Mouse (Mus musculus) MEL (cell line): ENCODE results near the gene Grap. TPM values are rescaled to one million over a fixed set of nuclear protein-coding genes. Genes with fewer than 3 reads are reported as not detected.

Source experiments
- DNase-seq: peaks from one replicate; pipeline ENCODE4 v3.0.0; 2011; ENCODE audit warnings: low read depth, low spot score
- H3K27ac ChIP-seq: 2 replicates; pipeline ENCODE4 v1.5.1; 2012; ENCODE audit warnings: low read depth, mild to moderate bottlenecking, control low read depth, low read length, moderate library complexity; ENCODE audit not compliant: control insufficient read depth
- H3K27me3 ChIP-seq, 2 experiments: fragments of 150-350 bp in 1 of 2; sonication (generic) in 1 of 2; 2 replicates each; pipeline ENCODE4 v1.6.1; 2012; ENCODE audit warnings: low read length in 2 of 2, mild to moderate bottlenecking in 2 of 2, improper control_type of control experiment in 1 of 2, moderate library complexity in 1 of 2; ENCODE audit not compliant: insufficient read depth in 2 of 2, control insufficient read depth in 1 of 2
- H3K36me3 ChIP-seq, 2 experiments: 2 replicates each; pipeline ENCODE4 v1.6.1; 2012 to 2014; ENCODE audit warnings: low read length in 2 of 2, improper control_type of control experiment in 1 of 2, inconsistent platforms in 1 of 2, mild to moderate bottlenecking in 1 of 2; ENCODE audit not compliant: insufficient read depth in 2 of 2, control insufficient read depth in 1 of 2
- H3K4me1 ChIP-seq, 2 experiments: fragments of 150-350 bp in 1 of 2; sonication (generic) in 1 of 2; 2 replicates each; pipeline ENCODE4 v1.6.1; 2012; ENCODE audit warnings: low read length in 2 of 2, improper control_type of control experiment in 1 of 2, mild to moderate bottlenecking in 1 of 2; ENCODE audit not compliant: insufficient read depth in 2 of 2, control insufficient read depth in 1 of 2
- H3K4me3 ChIP-seq, 2 experiments: fragments of 150-350 bp in 1 of 2; sonication (generic) in 1 of 2; 2 replicates each; pipeline ENCODE4 v1.5.1; 2012; ENCODE audit warnings: low read depth in 2 of 2, low read length in 2 of 2, mild to moderate bottlenecking in 2 of 2, moderate library complexity in 2 of 2, control low read depth in 1 of 2, improper control_type of control experiment in 1 of 2; ENCODE audit not compliant: control insufficient read depth in 1 of 2, insufficient read depth in 1 of 2
- H3K79me2 ChIP-seq: 2 replicates; pipeline ENCODE4 v1.6.1; 2012; ENCODE audit warnings: mild to moderate bottlenecking, low read length, moderate library complexity; ENCODE audit not compliant: control insufficient read depth, poor library complexity, insufficient read depth
- H3K9ac ChIP-seq: 2 replicates; pipeline ENCODE4 v1.6.1; 2012; ENCODE audit warnings: low read depth, mild to moderate bottlenecking, control low read depth, low read length, moderate library complexity; ENCODE audit not compliant: control insufficient read depth, poor library complexity, severe bottlenecking
- H3K9me3 ChIP-seq: fragments of 150-350 bp; sonication (generic); replicated peaks from 2 replicates; pipeline ENCODE4 v1.6.1; 2012; ENCODE audit warnings: mild to moderate bottlenecking, low read length, improper control_type of control experiment, moderate library complexity; ENCODE audit not compliant: insufficient read depth
- BHLHE40 ChIP-seq: IDR thresholded peaks from 2 replicates; pipeline ENCODE4 v1.6.1; 2012; ENCODE audit warnings: low read depth, mild to moderate bottlenecking, inconsistent platforms, low read length, improper control_type of control experiment, borderline replicate concordance
- CHD1 ChIP-seq: IDR thresholded peaks from 2 replicates; pipeline ENCODE4 v1.6.1; 2012; ENCODE audit warnings: low read depth, mild to moderate bottlenecking, inconsistent platforms, low read length, improper control_type of control experiment
- CTCF ChIP-seq, 3 experiments: IDR thresholded peaks in 2 of 3; conservative IDR thresholded peaks in 1 of 3; 2 replicates each; pipeline ENCODE4 v1.5.1; 2011 to 2012; ENCODE audit warnings: low read length in 3 of 3, low read depth in 2 of 3, mild to moderate bottlenecking in 2 of 3, improper control_type of control experiment in 1 of 3, inconsistent platforms in 1 of 3, mixed read lengths in 1 of 3, moderate library complexity in 1 of 3; ENCODE audit not compliant: control insufficient read depth in 1 of 3, insufficient read depth in 1 of 3, poor library complexity in 1 of 3, severe bottlenecking in 1 of 3
- E2F4 ChIP-seq: IDR thresholded peaks from 2 replicates; pipeline ENCODE4 v1.6.1; 2011; ENCODE audit warnings: low read depth, low read length, improper control_type of control experiment, borderline replicate concordance
- EP300 ChIP-seq, 2 experiments: IDR thresholded peaks; 2 replicates each; pipeline ENCODE4 v1.6.1; 2011; ENCODE audit warnings: improper control_type of control experiment in 2 of 2, low read length in 2 of 2, low read depth in 1 of 2, mild to moderate bottlenecking in 1 of 2
- ETS1 ChIP-seq: IDR thresholded peaks from 2 replicates; pipeline ENCODE4 v1.6.1; 2012; ENCODE audit warnings: low read depth, mild to moderate bottlenecking, inconsistent platforms, low read length, improper control_type of control experiment, moderate library complexity
- GABPA ChIP-seq: IDR thresholded peaks from 2 replicates; pipeline ENCODE4 v1.6.1; 2012; ENCODE audit warnings: low read depth, mild to moderate bottlenecking, inconsistent platforms, low read length, improper control_type of control experiment, moderate library complexity
- GATA1 ChIP-seq: IDR thresholded peaks from 2 replicates; pipeline ENCODE4 v1.6.1; 2011; ENCODE audit warnings: low read depth, low read length, improper control_type of control experiment
- MAFK ChIP-seq: IDR thresholded peaks from 2 replicates; pipeline ENCODE4 v1.6.1; 2011; ENCODE audit warnings: low read depth, mild to moderate bottlenecking, low read length, improper control_type of control experiment, borderline replicate concordance
- MAX ChIP-seq: IDR thresholded peaks from 2 replicates; pipeline ENCODE4 v1.6.1; 2011; ENCODE audit warnings: low read length, improper control_type of control experiment
- MEF2A ChIP-seq: IDR thresholded peaks from 2 replicates; pipeline ENCODE4 v1.6.1; 2014; ENCODE audit warnings: low read depth, mild to moderate bottlenecking, inconsistent platforms, low read length, improper control_type of control experiment; ENCODE audit not compliant: poor library complexity, insufficient replicate concordance, severe bottlenecking; ENCODE audit errors: extremely low read depth
- MXI1 ChIP-seq: IDR thresholded peaks from 2 replicates; pipeline ENCODE4 v1.6.1; 2011; ENCODE audit warnings: mild to moderate bottlenecking, low read depth, low read length, improper control_type of control experiment
- MYB ChIP-seq: IDR thresholded peaks from 2 replicates; pipeline ENCODE4 v1.6.1; 2011; ENCODE audit warnings: mild to moderate bottlenecking, low read depth, low read length, improper control_type of control experiment
- NELFE ChIP-seq: IDR thresholded peaks from 2 replicates; pipeline ENCODE4 v1.6.1; 2011; ENCODE audit warnings: low read depth, low read length, improper control_type of control experiment
- NRF1 ChIP-seq: IDR thresholded peaks from 2 replicates; pipeline ENCODE4 v1.6.1; 2014; ENCODE audit warnings: low read depth, mild to moderate bottlenecking, inconsistent platforms, low read length, improper control_type of control experiment, moderate library complexity; ENCODE audit not compliant: poor library complexity, insufficient read depth, severe bottlenecking
- POLR2AphosphoS5 ChIP-seq: IDR thresholded peaks from 2 replicates; pipeline ENCODE4 v1.6.1; 2012; ENCODE audit warnings: low read depth, borderline replicate concordance, mild to moderate bottlenecking, inconsistent platforms, low read length, moderate library complexity, mixed read lengths
- RAD21 ChIP-seq: IDR thresholded peaks from 2 replicates; pipeline ENCODE4 v1.6.1; 2011; ENCODE audit warnings: mild to moderate bottlenecking, low read depth, low read length, improper control_type of control experiment
- RCOR1 ChIP-seq: IDR thresholded peaks from 2 replicates; pipeline ENCODE4 v1.6.1; 2012; ENCODE audit warnings: low read depth, mild to moderate bottlenecking, inconsistent platforms, low read length, improper control_type of control experiment
- SIN3A ChIP-seq: IDR thresholded peaks from 2 replicates; pipeline ENCODE4 v1.6.1; 2012; ENCODE audit warnings: low read length, improper control_type of control experiment, inconsistent platforms
- TBP ChIP-seq: IDR thresholded peaks from 2 replicates; pipeline ENCODE4 v1.8.0; 2011; ENCODE audit warnings: low read depth, low read length, improper control_type of control experiment
- UBTF ChIP-seq: IDR thresholded peaks from 2 replicates; pipeline ENCODE4 v1.6.1; 2012; ENCODE audit warnings: low read depth, mild to moderate bottlenecking, inconsistent platforms, low read length, improper control_type of control experiment, moderate library complexity, borderline replicate concordance; ENCODE audit not compliant: insufficient read depth
- USF1 ChIP-seq: IDR thresholded peaks from 2 replicates; pipeline ENCODE4 v1.6.1; 2014; ENCODE audit warnings: low read depth, mild to moderate bottlenecking, inconsistent platforms, low read length, improper control_type of control experiment, moderate library complexity
- USF2 ChIP-seq, 2 experiments: IDR thresholded peaks; 2 replicates each; pipeline ENCODE4 v1.6.1; 2011 to 2012; ENCODE audit warnings: improper control_type of control experiment in 2 of 2, low read length in 2 of 2, borderline replicate concordance in 1 of 2, inconsistent platforms in 1 of 2, low read depth in 1 of 2, mild to moderate bottlenecking in 1 of 2; ENCODE audit not compliant: insufficient read depth in 1 of 2
- ZC3H11A ChIP-seq: IDR thresholded peaks from 2 replicates; pipeline ENCODE4 v1.6.1; 2012; ENCODE audit warnings: low read depth, mild to moderate bottlenecking, inconsistent platforms, low read length, improper control_type of control experiment
- ZKSCAN1 ChIP-seq: IDR thresholded peaks from 2 replicates; pipeline ENCODE4 v1.6.1; 2012; ENCODE audit warnings: low read depth, mild to moderate bottlenecking, inconsistent platforms, low read length, improper control_type of control experiment, moderate library complexity
- ZMIZ1 ChIP-seq: IDR thresholded peaks from 2 replicates; pipeline ENCODE4 v1.6.1; 2012; ENCODE audit warnings: low read depth, mild to moderate bottlenecking, inconsistent platforms, low read length, improper control_type of control experiment, moderate library complexity
- ZNF384 ChIP-seq: IDR thresholded peaks from 2 replicates; pipeline ENCODE4 v1.6.1; 2012; ENCODE audit warnings: low read depth, mild to moderate bottlenecking, inconsistent platforms, low read length, improper control_type of control experiment
- polyA plus RNA-seq, 2 experiments: library from polyadenylated mRNA; stranded (reverse) in 1 of 2; unstranded in 1 of 2; fragments of >175 nt in 1 of 2; fragments of >200 nt in 1 of 2; gene quantifications; 2 replicates each; pipeline versions ENCODE4 v1.2.1 to v1.2.4; 2012; ENCODE audit warnings: low replicate concordance in 2 of 2, low read depth in 1 of 2; ENCODE audit not compliant: insufficient read length in 2 of 2, insufficient read depth in 1 of 2, missing spikeins in 1 of 2
- total RNA-seq: library from RNA; depleted of rRNA; stranded (reverse); fragments of 300-350 nt; gene quantifications from 2 replicates; pipeline ENCODE4 v1.2.3, GENCODE M21; 2012

The Grap gene
- total and polyA plus RNA-seq, 3 experiments = 1.8 to 2.3 TPM; not detected in 1

DNA sequence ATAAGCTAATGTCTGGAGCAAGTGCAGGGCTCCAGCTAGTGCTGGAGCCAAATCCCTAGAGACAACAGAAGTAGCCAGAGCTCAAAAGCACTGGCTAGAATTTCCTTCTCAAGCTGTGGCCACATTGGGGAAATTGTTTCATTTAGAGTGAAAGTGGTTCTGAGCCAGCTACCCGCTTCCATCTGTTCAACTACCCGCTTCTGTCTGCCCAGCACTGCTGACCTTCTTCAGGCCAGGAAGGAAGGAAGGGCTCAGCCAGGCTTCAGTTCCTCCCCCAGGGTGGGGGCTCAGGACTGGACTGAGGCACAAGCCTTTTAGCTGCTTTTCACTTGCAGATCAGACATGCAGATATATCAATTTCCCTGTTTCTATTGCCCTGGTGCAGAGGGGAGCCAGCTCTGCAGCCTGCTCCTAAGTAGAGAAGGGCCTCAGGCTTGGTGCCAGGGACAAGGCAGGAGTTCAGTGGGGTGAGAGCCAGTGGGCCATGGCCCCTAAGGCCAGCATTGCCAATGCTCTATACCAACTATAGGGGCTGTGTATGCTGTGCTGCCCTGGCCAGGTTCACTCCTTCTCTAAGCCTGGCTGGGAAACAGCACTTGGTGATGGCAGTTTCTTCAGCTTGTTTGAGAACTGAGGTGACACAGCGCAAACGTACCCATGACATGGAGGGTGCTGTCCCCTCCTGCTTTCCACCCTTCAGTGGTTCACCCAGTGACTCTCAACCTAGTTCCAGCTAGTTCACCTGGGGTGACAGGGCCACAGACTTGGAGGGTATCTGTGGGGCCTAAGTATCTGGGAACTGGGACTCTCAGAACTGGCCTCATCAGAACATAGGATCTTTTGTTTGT, 6.2 kb downstream of the Grap start:
- Histone ChIP-seq H3K4me3 (no peak overlapping the region), H3K27me3 (no peaks in the 10 kb centered on the region), H3K9me3 (no peaks in the 10 kb centered on the region), H3K79me2 (no peaks in the 10 kb centered on the region), H3K9ac (no peak overlapping the region), H3K27ac (no peak overlapping the region), H3K36me3 (no peaks in the 10 kb centered on the region), H3K4me1 (no peaks in the 10 kb centered on the region)
- DNase-seq = no peak
- no peak for TF ChIP-seq SIN3A
- TF ChIP-seq ZC3H11A = no peak
- no peak for TF ChIP-seq ETS1
- no peak for TF ChIP-seq RAD21
- TF ChIP-seq UBTF = no peak
- TF ChIP-seq MYB = no peak
- no peak for TF ChIP-seq CTCF (IDR thresholded peaks at IDR 0.05 in 2 of 3, conservative IDR thresholded peaks at IDR 0.05 in 1 of 3; ENCODE audit: control insufficient read depth in 1 of 3, insufficient read depth in 1 of 3, low read depth in 2 of 3, low read length in 3 of 3, poor library complexity in 1 of 3, severe bottlenecking in 1 of 3)
- TF ChIP-seq USF1 = no peak
- TF ChIP-seq MAX = no peak
- TF ChIP-seq EP300 (IDR thresholded peaks at IDR 0.05; ENCODE audit: low read depth in 1 of 2, low read length in 2 of 2) = no peak
- TF ChIP-seq CHD1 = no peak
- TF ChIP-seq GABPA = no peak
- TF ChIP-seq BHLHE40 = no peak
- TF ChIP-seq USF2 (IDR thresholded peaks at IDR 0.05; ENCODE audit: borderline replicate concordance in 1 of 2, insufficient read depth in 1 of 2, low read depth in 1 of 2, low read length in 2 of 2) = no peak
- TF ChIP-seq NRF1 = no peak
- TF ChIP-seq NELFE = no peak
- TF ChIP-seq E2F4 = no peak

DNA sequence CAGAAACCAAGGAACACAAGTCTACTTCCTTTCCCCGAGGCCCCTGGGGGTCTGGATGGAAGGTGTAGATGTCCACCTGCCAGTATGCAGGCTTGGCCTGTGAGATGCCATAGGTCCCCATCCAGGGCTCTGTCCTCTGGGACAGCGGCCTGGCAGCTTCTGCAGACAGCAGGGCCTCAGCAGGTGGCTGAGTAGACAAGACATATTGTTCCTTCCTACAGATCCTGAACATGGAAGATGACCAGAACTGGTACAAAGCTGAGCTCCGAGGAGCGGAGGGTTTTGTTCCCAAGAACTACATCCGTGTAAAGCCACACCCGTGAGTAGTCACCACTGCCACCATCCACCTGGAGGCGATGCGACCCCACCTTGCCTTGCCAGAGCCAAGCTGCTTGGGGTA, 6.9 kb downstream of the Grap start:
- H3K27me3 ChIP-seq = no peaks in the 10 kb centered on the region
- no peaks in the 10 kb centered on the region for H3K4me1 ChIP-seq
- H3K4me3 ChIP-seq = no peak overlapping the region
- no peak overlapping the region for H3K27ac ChIP-seq
- H3K9ac ChIP-seq = no peak overlapping the region
- H3K79me2 ChIP-seq = no peaks in the 10 kb centered on the region
- no peaks in the 10 kb centered on the region for H3K36me3 ChIP-seq
- TF ChIP-seq ZMIZ1 (no peak), ZKSCAN1 (no peak), MAX (no peak), ZC3H11A (no peak), MAFK (no peak), TBP (no peak), POLR2AphosphoS5 (no peak), MXI1 (no peak), RCOR1 (no peak), MEF2A (no peak), BHLHE40 (no peak), ZNF384 (no peak), GATA1 (no peak)
- TF ChIP-seq, all 39 proteins: peak for 0
- DNase-seq = no peak
- H3K9me3 ChIP-seq = no peaks in the 10 kb centered on the region
